Mouse (Mus musculus): ENCODE data around the gene Ralgps1. TPM values are rescaled to one million over a fixed set of nuclear protein-coding genes. Genes with fewer than 3 reads are reported as not detected.
"Not testable (repeated sequence)": the region's sequence is repeated elsewhere in the genome, so short reads cannot be mapped to it uniquely, and the experiment has no call there.

Ralgps1 gene
- polyA plus RNA-seq, 1 experiment from 2014 or later: 3.8 TPM

DNA sequence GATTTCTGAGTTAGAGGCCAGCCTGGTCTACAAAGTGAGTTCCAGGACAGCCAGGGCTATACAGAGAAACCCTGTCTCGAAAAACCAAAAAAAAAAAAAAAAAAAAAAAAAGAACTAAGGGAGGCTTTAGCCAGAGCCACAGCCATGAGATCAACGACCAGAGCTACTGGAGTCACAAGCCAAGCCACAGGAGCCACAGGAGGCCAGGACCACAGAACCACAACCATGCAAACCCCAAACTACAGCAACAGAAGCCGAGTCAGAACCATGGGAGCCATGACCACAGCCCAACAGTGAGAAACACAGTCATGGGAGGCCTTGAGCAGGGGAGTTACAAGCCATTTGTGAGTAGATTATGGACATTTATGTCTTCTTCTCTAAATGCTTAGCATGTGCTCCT, 41.7 kb downstream of the Ralgps1 start:
- Histone ChIP-seq H3K4me3 (no peak overlapping the region), H3K27me3 (ENCODE audit: low read depth, poor library complexity, severe bottlenecking) (no peaks in the 10 kb centered on the region), H3K36me3 (no peaks in the 10 kb centered on the region), H3K27ac (no peak overlapping the region), H3K9me3 (replicated peaks) (no peaks in the 10 kb centered on the region), H3K4me1 (peaks cover 3% of the 10 kb centered on the region; the same call in 1 of the 2 replicates)
- 86% methylated on average over 2 of the region's 3 CpGs for WGBS
- no peak for DNase-seq (ENCODE audit: low spot score)

DNA sequence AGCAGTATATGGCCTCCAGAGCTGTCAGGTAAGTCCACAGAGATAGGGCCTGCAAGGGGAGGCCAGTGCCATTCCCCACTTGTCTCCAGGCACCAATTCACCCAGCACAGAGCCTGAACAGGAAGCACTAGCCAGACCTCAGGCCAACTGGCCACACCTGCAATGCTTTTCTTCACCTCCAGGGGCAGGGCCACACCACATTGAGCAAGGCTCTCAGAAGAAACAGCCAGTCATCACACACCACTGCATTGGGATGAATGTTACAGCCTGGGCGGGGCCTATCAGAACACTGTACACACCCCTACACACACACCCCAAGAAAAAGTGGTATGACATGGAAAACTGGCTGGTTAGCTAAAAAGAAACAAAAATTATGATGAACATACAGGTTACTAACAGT, 42.3 kb downstream of the Ralgps1 start:
- WGBS: 84% methylated on average over 1 of the region's 1 CpGs
- no peaks in the 10 kb centered on the region for H3K27me3 ChIP-seq (ENCODE audit: low read depth, poor library complexity, severe bottlenecking)
- H3K36me3 ChIP-seq: no peaks in the 10 kb centered on the region
- H3K27ac ChIP-seq: no peak overlapping the region
- H3K4me1 ChIP-seq: peaks cover 5% of the 10 kb centered on the region; the same call in 1 of the 2 replicates
- no peak overlapping the region for H3K4me3 ChIP-seq
- H3K9me3 ChIP-seq (replicated peaks): no peaks in the 10 kb centered on the region
- peak; percentile 62 for DNase-seq (ENCODE audit: low spot score)

DNA sequence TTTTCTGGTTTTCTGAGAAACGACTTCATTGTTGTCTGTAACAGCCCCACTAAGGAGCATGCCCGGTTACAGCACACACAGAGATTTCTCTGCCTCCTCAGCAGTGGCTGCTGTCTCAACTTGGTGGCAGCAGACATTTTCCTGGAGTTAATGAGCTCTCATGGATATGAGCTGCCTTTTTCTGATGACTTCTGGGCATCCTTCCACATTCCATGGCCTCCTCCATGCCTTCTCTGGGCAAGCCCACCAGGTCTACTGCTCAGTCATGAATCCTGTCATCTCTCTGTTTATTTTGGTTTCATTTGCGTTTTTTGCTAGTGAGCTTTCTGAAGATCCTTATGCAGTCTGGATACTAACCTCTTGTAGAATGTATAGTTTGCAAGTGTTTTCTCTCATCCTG, 45.9 kb downstream of the Ralgps1 start:
- Histone ChIP-seq H3K9me3 (replicated peaks) (no peaks in the 10 kb centered on the region), H3K27ac (no peak overlapping the region), H3K36me3 (no peaks in the 10 kb centered on the region), H3K4me3 (no peak overlapping the region), H3K4me1 (peaks cover 10% of the 10 kb centered on the region; the same call in 1 of the 2 replicates), H3K27me3 (ENCODE audit: low read depth, poor library complexity, severe bottlenecking) (no peaks in the 10 kb centered on the region)
- 88% methylated on average over 3 of the region's 3 CpGs for WGBS
- no peak for DNase-seq (ENCODE audit: low spot score)

DNA sequence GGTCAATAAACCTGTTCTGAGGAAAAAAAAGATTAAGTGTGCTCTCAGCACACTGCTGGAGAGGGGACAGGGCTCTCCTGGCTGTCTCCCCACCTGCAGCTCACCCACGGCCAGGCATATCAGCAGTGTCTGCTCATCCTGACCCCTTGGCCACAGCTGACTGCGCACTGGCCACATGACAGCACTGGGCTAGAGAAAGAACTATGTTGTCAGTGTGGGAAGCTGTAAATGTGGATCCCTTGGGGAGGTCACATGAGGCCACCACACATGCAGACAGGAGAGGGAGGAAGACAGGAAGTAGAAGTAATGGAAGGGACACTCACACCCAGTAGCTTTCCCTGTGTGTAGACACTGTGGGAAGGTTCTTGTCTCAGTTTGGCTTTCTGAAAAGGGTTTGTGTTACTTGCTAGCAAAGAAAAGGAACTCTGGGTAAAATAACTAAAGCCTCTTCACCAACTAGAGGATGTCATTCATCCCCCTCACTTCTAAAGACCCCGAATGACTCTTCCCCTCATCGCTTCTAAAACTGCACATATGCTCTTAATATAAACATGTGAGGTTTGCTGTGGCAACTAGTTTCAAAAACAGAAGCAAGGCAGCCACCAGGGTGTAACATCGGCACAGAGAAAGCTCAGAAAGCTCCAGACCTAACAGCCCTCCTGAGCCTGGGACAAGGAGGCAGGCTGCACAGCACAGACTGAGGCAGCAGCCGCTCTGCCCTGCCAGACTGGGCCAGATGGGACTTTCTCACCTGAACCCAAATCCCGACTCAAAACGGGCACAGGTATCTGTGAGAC, 47.3 kb downstream of the Ralgps1 start:
- Histone ChIP-seq H3K36me3 (no peaks in the 10 kb centered on the region), H3K27me3 (ENCODE audit: low read depth, poor library complexity, severe bottlenecking) (no peaks in the 10 kb centered on the region), H3K27ac (no peak overlapping the region), H3K9me3 (replicated peaks) (no peaks in the 10 kb centered on the region), H3K4me1 (peaks cover 13% of the 10 kb centered on the region; the same call in 1 of the 2 replicates), H3K4me3 (no peak overlapping the region)
- WGBS: 73% methylated on average over 8 of the region's 8 CpGs
- DNase-seq (ENCODE audit: low spot score): no peak

DNA sequence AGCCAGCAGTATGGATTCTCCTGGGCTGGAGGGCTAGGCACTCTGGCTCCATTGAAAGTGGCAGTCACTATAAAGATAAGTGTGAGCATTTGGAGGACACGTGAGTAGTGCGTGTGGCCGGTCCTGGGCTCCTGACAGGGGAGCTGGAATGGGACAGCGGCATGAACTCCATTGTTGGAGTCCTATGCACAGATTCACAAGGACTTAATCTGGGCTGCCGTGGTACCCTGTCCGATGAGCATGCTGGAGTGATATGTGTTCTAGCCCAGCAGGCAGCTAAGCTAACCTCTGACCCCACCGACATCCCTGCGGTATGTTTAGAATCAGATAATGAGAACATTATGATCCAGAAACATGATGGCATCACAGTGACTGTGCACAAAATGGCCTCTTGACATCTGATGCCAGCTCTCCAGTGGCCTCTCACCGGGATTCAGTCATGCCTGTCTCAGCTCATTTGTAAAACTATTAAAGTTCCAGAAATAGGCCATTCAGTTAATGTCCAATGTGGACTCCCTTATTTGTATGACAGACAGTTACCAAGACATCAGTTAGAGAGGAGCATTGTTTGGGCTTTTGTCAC, 48.2 kb downstream of the Ralgps1 start:
- H3K4me1 ChIP-seq: peaks cover 15% of the 10 kb centered on the region
- H3K9me3 ChIP-seq (replicated peaks); H3K27me3 ChIP-seq (ENCODE audit: low read depth, poor library complexity, severe bottlenecking); DNase-seq (ENCODE audit: low spot score); H3K4me3 ChIP-seq; H3K27ac ChIP-seq; H3K36me3 ChIP-seq: not testable (repeated sequence)
- 78% methylated on average over 9 of the region's 9 CpGs for WGBS

DNA sequence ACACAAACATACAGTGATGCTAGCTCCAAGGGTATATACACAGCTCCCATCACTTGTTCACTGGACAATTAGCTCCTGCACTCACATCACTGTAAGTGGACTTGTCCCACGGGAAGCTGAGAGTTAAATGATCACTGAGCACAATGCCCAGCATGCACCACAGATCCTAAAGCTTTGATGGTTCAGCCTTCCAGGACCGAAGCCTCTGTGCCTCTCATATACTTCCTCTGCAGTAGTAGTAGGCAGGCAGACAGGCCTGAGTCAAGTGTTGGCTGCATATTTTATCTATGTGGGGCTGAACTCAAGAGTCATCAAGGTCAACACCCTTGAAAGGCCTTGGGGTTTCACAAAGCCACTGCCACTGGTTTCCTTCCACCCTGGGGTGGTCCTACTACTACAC, 49.6 kb downstream of the Ralgps1 start:
- no peak for DNase-seq (ENCODE audit: low spot score)
- WGBS: 80% methylated on average over 2 of the region's 2 CpGs
- Histone ChIP-seq H3K4me3 (no peak overlapping the region), H3K27ac (no peak overlapping the region), H3K9me3 (replicated peaks) (no peaks in the 10 kb centered on the region), H3K36me3 (no peaks in the 10 kb centered on the region), H3K27me3 (ENCODE audit: low read depth, poor library complexity, severe bottlenecking) (no peaks in the 10 kb centered on the region), H3K4me1 (peaks cover 22% of the 10 kb centered on the region)

DNA sequence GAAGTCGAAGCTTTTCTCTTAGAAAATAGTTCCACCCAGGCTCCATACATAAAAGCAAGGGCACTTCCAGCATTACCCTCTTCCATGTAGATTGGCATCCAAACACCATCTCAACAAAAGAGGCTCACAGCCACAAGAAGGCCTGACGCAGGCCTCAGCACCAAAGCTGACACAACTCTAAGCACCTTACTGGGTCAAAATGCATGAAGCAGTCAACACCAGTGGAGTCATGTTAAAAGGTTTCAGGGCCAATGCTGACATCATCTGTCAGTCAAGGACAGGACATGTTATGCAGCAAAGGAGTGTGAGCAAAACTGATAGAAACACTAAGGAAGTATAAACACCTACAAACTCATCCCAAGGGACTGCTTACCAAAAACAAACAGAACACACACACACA, 50.3 kb downstream of the Ralgps1 start:
- Histone ChIP-seq H3K27me3 (ENCODE audit: low read depth, poor library complexity, severe bottlenecking) (no peaks in the 10 kb centered on the region), H3K27ac (no peak overlapping the region), H3K4me1 (peaks cover 28% of the 10 kb centered on the region), H3K4me3 (no peak overlapping the region), H3K36me3 (no peaks in the 10 kb centered on the region), H3K9me3 (replicated peaks) (no peaks in the 10 kb centered on the region)
- no peak for DNase-seq (ENCODE audit: low spot score)
- WGBS: 89% methylated on average over 2 of the region's 2 CpGs

DNA sequence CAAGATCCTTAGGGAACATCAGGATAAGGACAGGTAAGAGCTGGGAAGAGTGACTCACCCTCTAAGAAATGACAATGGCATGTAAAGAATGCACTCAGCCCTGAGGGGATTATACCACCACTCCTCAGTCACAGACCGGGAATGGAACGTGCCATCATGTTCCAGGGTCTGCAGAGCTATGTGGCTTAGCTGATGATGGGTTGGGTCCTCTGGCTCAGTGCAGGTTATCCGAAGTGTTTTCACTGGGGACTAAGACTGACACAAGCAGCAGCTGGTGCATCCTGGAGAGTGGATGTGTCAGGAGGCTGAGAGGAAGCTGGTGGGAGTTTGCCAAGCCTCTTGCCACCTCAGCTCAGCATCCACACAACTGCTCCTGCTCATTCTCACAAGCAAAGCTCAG, 50.7 kb downstream of the Ralgps1 start:
- no peak overlapping the region for H3K4me3 ChIP-seq
- 62% methylated on average over 3 of the region's 3 CpGs for WGBS
- H3K27me3 ChIP-seq (ENCODE audit: low read depth, poor library complexity, severe bottlenecking): no peaks in the 10 kb centered on the region
- no peaks in the 10 kb centered on the region for H3K36me3 ChIP-seq
- no peak overlapping the region for H3K27ac ChIP-seq
- H3K9me3 ChIP-seq (replicated peaks): no peaks in the 10 kb centered on the region
- no peak for DNase-seq (ENCODE audit: low spot score)
- peaks cover 33% of the 10 kb centered on the region for H3K4me1 ChIP-seq

DNA sequence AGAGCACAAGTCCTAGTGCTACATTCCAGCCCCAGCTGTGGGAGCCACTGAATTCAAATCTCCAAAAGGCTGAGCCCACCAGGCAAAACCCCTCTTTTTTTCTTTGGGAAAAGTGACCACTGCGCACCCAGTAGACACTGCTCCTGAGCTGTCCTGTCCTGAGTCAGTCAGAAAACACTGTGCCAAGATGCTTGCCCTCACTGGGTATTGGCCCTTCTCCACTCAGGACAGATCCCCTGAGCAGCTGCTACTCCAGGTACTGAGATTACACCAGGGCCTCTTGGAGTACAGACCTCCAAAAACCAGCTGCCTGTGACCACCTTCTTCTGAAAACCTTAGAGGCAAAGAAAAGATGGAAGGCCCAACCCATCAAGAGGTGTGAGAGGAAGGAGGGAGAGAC, 51.4 kb downstream of the Ralgps1 start:
- 100% methylated on average over 1 of the region's 1 CpGs for WGBS

DNA sequence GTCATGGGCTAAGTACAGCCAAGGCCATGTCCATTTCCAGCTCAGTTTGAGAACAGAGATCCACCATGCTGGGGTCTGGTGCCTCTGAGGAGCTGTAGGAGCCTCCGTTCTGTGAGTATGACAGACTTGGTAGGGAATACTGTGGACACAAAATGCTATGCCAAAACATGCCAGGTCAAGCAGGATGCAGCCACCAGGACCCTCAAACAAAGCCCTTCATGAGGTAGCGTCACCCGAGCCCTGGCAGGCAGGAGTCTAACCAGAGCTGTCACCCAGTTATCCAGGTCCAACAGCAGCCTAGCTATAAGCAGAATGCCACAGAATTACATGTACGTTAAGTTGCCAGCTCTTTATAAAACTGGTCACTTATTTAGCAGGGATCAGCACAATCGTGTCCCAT, 51.8 kb downstream of the Ralgps1 start:
- DNase-seq (ENCODE audit: low spot score): no peak
- Histone ChIP-seq H3K27me3 (ENCODE audit: low read depth, poor library complexity, severe bottlenecking) (no peaks in the 10 kb centered on the region), H3K4me3 (no peak overlapping the region), H3K4me1 (peaks cover 41% of the 10 kb centered on the region), H3K36me3 (no peaks in the 10 kb centered on the region), H3K9me3 (replicated peaks) (no peaks in the 10 kb centered on the region), H3K27ac (no peak overlapping the region)
- WGBS: 83% methylated on average over 5 of the region's 5 CpGs

More for the DNA sequence above, 51.4 kb downstream of the Ralgps1 start:
- Histone ChIP-seq H3K27ac (no peak overlapping the region), H3K9me3 (replicated peaks) (no peaks in the 10 kb centered on the region), H3K4me3 (no peak overlapping the region), H3K36me3 (no peaks in the 10 kb centered on the region), H3K4me1 (peaks cover 39% of the 10 kb centered on the region), H3K27me3 (ENCODE audit: low read depth, poor library complexity, severe bottlenecking) (no peaks in the 10 kb centered on the region)
- DNase-seq (ENCODE audit: low spot score): no peak

DNA sequence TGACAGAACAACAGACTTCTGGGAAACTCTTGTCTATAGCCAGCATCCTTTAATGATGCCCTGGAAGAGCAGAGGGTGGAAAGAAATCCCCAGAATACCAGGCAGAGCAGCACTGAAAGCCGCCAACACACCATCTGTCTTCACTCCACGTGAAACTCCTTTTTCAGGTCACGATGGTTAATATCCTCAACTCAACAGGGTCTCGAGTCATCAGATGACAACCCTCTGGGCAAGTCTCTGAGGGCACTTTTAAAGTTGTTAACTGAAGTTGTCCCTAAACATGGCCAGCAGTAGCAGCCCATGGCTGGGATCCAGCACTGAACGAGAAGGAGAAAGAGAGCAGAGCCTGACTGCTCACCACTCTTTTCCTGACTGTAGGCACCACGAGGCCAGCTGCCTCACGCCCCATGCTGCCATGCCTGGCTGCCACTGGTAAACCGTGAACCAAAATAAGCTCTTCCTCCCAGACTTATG, 52.8 kb downstream of the Ralgps1 start:
- no peaks in the 10 kb centered on the region for H3K36me3 ChIP-seq
- 75% methylated on average over 8 of the region's 8 CpGs for WGBS
- H3K27ac ChIP-seq: no peak overlapping the region
- no peak overlapping the region for H3K4me3 ChIP-seq
- DNase-seq (ENCODE audit: low spot score): no peak
- no peaks in the 10 kb centered on the region for H3K27me3 ChIP-seq (ENCODE audit: low read depth, poor library complexity, severe bottlenecking)
- H3K9me3 ChIP-seq (replicated peaks): no peaks in the 10 kb centered on the region
- H3K4me1 ChIP-seq: peaks cover 36% of the 10 kb centered on the region

DNA sequence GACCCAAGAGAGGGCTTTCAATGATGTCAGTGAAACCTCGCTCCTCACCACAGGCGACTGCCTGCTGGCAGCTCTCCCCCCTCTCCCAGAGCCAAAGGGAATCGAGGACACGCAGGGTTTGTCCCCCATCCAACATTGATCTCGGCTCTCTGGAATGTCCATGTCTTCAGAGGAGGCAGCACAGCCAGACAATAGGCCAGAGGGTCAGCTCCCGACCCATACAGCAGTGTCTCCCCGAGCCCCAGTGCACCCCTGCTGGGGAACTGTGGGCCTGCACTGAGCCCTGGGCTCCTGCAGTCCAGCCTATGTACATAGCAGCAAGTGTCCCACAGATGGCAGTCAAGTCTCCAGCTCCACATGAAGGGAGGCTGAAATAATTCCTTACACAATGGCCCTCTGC, 54.8 kb downstream of the Ralgps1 start:
- H3K4me3 ChIP-seq: no peak overlapping the region
- WGBS: 40% methylated on average over 7 of the region's 7 CpGs
- DNase-seq (ENCODE audit: low spot score): peak; percentile 74
- no peaks in the 10 kb centered on the region for H3K9me3 ChIP-seq (replicated peaks)
- H3K4me1 ChIP-seq: peaks cover 34% of the 10 kb centered on the region
- H3K36me3 ChIP-seq: no peaks in the 10 kb centered on the region
- H3K27ac ChIP-seq: peak overlapping the region; percentile 79
- no peaks in the 10 kb centered on the region for H3K27me3 ChIP-seq (ENCODE audit: low read depth, poor library complexity, severe bottlenecking)

DNA sequence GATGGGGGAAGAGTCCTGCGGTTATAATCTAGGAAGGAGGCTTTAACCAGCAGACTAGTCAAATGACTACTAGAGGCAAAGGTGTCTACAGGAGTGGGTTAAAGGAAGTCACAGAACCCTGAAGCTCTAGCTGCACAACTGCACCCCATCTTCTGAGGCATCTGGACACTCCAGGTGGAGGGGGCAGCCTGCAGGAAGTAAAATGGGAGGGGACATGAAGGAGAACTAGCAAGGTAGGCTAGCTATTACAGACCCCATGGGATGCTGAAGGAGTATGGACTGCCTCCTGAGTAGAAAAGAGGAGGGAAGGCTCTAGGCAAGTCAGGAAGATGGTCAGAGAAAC, 55.3 kb downstream of the Ralgps1 start:
- peak overlapping the region; percentile 79 for H3K27ac ChIP-seq

More for the DNA sequence above, 55.3 kb downstream of the Ralgps1 start:
- WGBS: 92% methylated on average over 1 of the region's 1 CpGs
- H3K9me3 ChIP-seq (replicated peaks): no peaks in the 10 kb centered on the region
- no peaks in the 10 kb centered on the region for H3K36me3 ChIP-seq
- H3K27me3 ChIP-seq (ENCODE audit: low read depth, poor library complexity, severe bottlenecking): no peaks in the 10 kb centered on the region
- no peak overlapping the region for H3K4me3 ChIP-seq
- no peak for DNase-seq (ENCODE audit: low spot score)
- peaks cover 34% of the 10 kb centered on the region for H3K4me1 ChIP-seq

Data from limb, embryonic 10.5 days (tissue).